Mouse (Mus musculus) C2C12 (cell line): ENCODE measurements around the gene Pax9.

Experiments
- CEBPB ChIP-seq: IDR thresholded peaks from one replicate; pipeline ENCODE4 v1.6.1; 2011; ENCODE audit warnings: low read depth, mild to moderate bottlenecking, control low read depth, moderate library complexity
- CTCF ChIP-seq: IDR thresholded peaks from one replicate; pipeline ENCODE4 v1.5.1; 2011; ENCODE audit not compliant: control insufficient read depth, insufficient read depth, insufficient read length
- FOSL1 ChIP-seq: IDR thresholded peaks from one replicate; pipeline ENCODE4 v1.8.0; 2011; ENCODE audit warnings: mild to moderate bottlenecking, low read length; ENCODE audit not compliant: poor library complexity, insufficient read depth, severe bottlenecking
- MAX ChIP-seq: IDR thresholded peaks from one replicate; pipeline ENCODE4 v1.6.1; 2011; ENCODE audit warnings: mild to moderate bottlenecking, control low read depth
- MYOD1 ChIP-seq: IDR thresholded peaks from one replicate; pipeline ENCODE4 v1.6.1; 2011; ENCODE audit warnings: low read depth; ENCODE audit not compliant: control insufficient read depth, insufficient read length
- USF1 ChIP-seq: IDR thresholded peaks from one replicate; pipeline ENCODE4 v1.6.1; 2011; ENCODE audit warnings: low read depth, mild to moderate bottlenecking, control low read depth, moderate library complexity

DNA sequence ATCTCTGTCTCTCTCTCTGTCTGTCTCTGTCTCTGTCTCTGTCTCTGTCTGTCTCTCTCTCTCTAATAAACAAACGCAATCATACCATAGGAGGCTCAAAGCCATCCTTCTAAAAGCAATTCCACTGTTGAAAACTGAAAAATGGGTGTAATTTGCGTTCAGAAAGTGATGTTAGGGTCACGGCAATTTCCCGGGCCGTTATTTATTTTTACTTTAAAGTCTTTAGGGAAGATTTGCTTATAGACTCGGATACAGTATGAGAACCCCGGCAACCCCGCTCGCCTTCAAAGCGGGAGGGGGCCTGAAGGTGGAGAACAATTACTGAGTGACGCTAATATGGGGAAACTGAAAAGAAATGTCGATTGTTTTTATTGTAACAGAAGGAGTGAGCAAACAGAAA, 566 bp upstream of the Pax9 start:
- no peak for TF ChIP-seq USF1
- TF ChIP-seq CTCF: no peak
- no peak for TF ChIP-seq FOSL1
- TF ChIP-seq MAX: no peak
- TF ChIP-seq CEBPB: no peak
- no peak for TF ChIP-seq MYOD1
